Mouse (Mus musculus) forebrain, embryonic 15.5 days (tissue): ENCODE data around the gene Tomm6. TPM values are rescaled to one million over a fixed set of nuclear protein-coding genes. Genes with fewer than 3 reads are reported as not detected.

Source experiments
- polyA plus RNA-seq: library from polyadenylated mRNA; unstranded; fragments of >200 nt; fragmentation: Nextera tagmentation; extraction: Ambion mirVana; gene quantifications from 2 replicates; pipeline ENCODE4 v1.2.1, GENCODE M21; 2015

Tomm6 gene
- polyA plus RNA-seq, 1 experiment from 2014 or later: 258 TPM

Other genes starting within 250 kb of the Tomm6 start
- gene Taf8, start 186.1 kb downstream of the Tomm6 start, polyA plus RNA-seq: 25.2 and 26.2 TPM in 2 replicates
- 59.8 and 64.4 TPM in 2 replicates for gene Ccnd3, start 183.3 kb downstream of the Tomm6 start, polyA plus RNA-seq
- 32.5 and 33.8 TPM in 2 replicates for gene Bysl, start 76.9 kb downstream of the Tomm6 start, polyA plus RNA-seq
- 45.5 and 50.2 TPM in 2 replicates for gene Med20, start 76.8 kb downstream of the Tomm6 start, polyA plus RNA-seq
- 2.2 and 3.0 TPM in 2 replicates for gene Gm20517, start 76.8 kb downstream of the Tomm6 start, polyA plus RNA-seq
- gene Usp49, start 57.7 kb downstream of the Tomm6 start, polyA plus RNA-seq: 10.7 and 11.1 TPM in 2 replicates
- gene Frs3, start 644 bp upstream of the Tomm6 start, polyA plus RNA-seq: 18.0 and 23.2 TPM in 2 replicates
- 0.33 and 0.73 TPM in 2 replicates for gene Gm21981, start 6.1 kb upstream of the Tomm6 start, polyA plus RNA-seq
- gene Prickle4, start 6.3 kb upstream of the Tomm6 start, polyA plus RNA-seq: 0.88 and 0.97 TPM in 2 replicates
- not detected in 2 replicates for gene Pgc, start 38.5 kb upstream of the Tomm6 start, polyA plus RNA-seq
- gene Tfeb, start 48.6 kb upstream of the Tomm6 start, polyA plus RNA-seq: 2.0 and 2.3 TPM in 2 replicates
- 2.5 and 2.7 TPM in 2 replicates for gene Mdfi, start 146.3 kb upstream of the Tomm6 start, polyA plus RNA-seq
- gene Foxp4, start 236.3 kb upstream of the Tomm6 start, polyA plus RNA-seq: 33.2 and 37.3 TPM in 2 replicates